Mouse (Mus musculus): ENCODE measurements at regions not wholly inside any gene's neighbourhood (a gene's known extent, or its start where the extent isn't known, plus 50 kb on each side); places are given as distances from the start of the nearest gene placed in this dataset.

DNA sequence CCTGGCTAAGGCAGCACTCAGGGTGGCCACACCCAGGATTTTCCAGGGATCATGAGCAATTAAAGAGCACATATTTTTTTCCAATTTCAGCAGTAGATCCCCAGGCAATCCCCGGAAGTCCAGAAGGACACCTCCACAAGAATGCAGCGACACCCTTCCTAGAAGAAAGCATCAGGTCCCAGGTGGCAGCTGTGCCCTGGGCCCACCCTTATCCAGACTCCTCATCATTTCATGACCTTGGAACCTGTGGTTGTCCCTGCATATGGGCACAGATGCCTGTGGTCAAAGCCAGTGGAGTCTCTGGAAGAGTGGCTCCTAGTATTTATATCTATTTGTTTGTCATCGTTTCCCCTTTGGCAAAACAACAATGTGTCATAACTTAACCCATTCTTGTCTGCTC is 120.8 kb downstream of the Sox11 start:
- TF ChIP-seq CTCF (IDR thresholded peaks at IDR 0.05; ENCODE audit: insufficient read depth, low read length) (no peak), POLR2A (IDR thresholded peaks at IDR 0.05; ENCODE audit: borderline replicate concordance, extremely low read depth, low read depth, low read length) (no peak)

Data from lung, adult 2 months (tissue).